Mouse (Mus musculus) 3T3-L1 (cell line): Measurements from ENCODE around the gene Olfr869.
A peak's percentile ranks its signal among the peaks of the same experiment; 100 is the strongest.

Experiments used
- DNase-seq: peaks from one replicate; pipeline ENCODE4 v3.0.0-alpha.2; 2015; ENCODE audit warnings: low read depth, low spot score

The Olfr869 gene

DNA sequence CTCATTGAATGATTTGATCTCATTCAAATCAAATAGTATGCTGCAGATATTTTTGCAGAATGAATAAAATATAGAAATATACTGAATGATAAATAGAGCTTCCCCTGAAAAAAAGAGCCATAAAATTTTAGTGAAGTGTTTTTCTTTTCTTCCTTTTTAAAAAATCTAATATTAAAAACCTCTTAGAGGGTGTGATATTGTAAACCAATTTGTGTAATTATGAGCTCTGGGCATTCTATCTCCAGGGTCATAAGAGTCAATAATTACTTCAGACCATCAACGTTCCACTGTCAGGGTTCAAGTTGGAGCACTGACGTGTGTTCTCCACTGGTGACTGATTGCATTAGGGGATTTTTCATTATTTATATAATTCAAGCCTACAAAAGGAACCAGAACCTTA, at the start of gene Olfr869:
Gene Olfr869, plus strand, starts transcription at position 301 of the 400 bp plus-strand sequence.
- no peak for DNase-seq

- DNase-seq: no peak
These were observed 30.5 kb upstream of the Olfr869 start, which contains the start of gene Olfr868 for GRCm38 (mm10) chr9:20098326-20098725. TSS of gene Olfr868 (plus strand) at chr9:20098626.

DNA sequence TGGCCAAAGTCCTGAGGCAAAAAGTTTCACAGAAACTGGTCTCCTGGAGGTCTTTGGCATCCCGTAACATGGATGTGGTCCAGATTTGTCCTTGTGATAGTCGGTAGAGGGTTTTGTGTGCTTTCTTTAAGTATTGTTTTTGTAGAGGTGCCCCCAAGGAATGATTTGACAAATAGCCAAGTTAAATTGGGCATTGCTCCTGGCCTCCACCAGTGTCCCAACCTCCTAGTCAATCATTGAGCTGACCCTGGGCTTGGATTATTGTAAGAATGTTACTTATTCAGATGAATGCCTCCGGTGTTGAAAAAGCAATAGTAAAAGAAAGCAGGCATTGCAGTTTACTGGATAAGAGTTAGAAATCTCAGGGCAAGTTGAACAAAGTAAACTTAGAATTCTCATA, 20.9 kb downstream of the Olfr869 start:
- no peak for DNase-seq

DNA sequence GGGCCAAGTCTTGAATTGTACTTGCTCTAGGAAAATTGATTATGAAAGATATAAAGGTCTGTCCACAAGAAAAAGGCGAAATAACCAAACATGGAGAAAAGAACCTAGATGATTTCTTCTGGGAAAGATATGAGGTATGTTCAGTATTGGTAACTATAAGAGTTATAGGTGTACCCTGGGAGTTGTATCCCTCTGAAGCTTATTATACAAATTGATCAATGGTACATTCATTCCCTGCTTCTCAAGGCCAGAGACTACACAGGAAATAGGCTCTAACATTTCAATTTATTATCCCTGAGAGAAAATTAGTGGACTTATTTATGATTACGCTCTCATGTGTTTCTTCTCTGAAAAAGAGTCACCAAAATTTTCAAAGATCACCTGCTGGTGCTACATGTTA, 45.1 kb downstream of the Olfr869 start, which contains the start of gene Olfr870:
Gene Olfr870, minus strand, starts transcription at position 101 of the 400 bp plus-strand sequence.
- no peak for DNase-seq

DNA sequence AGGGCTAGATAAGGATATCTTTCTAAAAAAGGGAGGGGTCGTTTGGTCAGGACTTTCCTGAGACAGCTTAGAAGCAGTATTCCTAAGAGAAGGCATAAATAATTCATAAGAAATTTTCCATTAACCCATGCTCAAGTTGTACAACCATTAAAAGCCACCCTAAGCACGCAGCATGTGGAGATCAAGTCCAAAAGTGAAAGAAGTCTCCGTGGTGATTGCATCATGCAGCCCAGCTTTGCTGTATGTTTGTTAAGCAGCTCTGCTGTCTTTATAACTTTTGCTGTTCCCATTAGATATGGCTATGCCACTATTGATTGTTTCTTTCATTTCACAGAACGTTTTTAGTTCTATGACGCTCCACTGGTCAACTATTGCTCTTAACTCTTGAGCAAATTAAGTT, 50.7 kb downstream of the Olfr869 start:
- DNase-seq: peak; percentile 2
